Mouse (Mus musculus): ENCODE measurements around the gene Pfdn6.

GRCm38 (mm10) chr17:33935422-33936055 lies 4.6 kb downstream of the Pfdn6 start:
- TF ChIP-seq HCFC1 (IDR thresholded peaks at IDR 0.05; ENCODE audit: borderline replicate concordance, insufficient read depth, low read length) (no peak), MAFK (IDR thresholded peaks at IDR 0.05; ENCODE audit: insufficient read depth, low read depth, low read length) (no peak)

All from ES-E14 (cell line).